Mouse (Mus musculus) effector memory CD4-positive, alpha-beta T cell, adult 7 months (primary cell): Measurements from ENCODE around the gene Pld4. TPM values are rescaled to one million over a fixed set of nuclear protein-coding genes. Genes with fewer than 3 reads are reported as not detected.

Source experiments
- polyA plus RNA-seq: library from polyadenylated mRNA; unstranded; fragments of 100-300 nt; shearing (Covaris generic); gene quantifications from one replicate; pipeline ENCODE4 v1.2.1, GENCODE M21; 2017

Gene Pld4
- 0.68 TPM for polyA plus RNA-seq

DNA sequence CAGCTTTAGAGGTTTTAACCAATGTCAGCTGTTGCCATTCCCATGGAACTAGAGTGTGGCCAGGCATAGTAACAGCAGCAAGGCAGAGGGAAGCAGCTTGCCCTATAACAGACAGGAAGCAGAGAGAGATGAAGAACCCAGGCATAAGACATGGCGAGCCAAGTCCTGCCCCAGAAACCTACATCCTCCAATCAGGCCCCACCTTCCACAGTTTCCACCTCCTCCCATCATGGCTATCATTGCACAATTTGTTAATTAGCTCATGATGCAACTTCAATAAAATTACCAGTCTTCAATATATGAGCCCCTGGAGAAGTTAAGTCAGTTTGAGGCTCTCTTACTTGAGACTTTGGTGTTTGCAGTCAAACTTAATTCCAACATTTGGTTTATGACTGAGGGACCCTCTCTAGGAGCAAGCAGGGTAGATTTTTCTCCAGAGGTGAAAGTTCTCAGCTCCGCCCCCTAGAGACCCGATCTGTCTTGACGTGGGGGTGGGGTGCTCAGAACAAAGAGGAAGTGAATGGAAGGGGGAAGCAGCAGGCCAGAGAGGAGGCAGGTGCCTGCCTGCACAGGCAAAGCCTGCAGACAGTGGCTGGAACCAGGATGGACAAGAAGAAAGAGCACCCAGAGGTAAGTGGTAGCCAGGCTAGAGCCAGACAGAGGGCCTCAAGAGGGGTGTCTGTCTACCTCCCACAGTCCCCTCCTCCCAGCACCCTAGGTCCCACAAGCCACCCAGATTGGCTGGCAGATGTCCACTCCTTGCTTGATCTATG is at the start of gene Pld4:
Gene Pld4 (plus strand): TSS at position 502 of the 773 bp plus-strand sequence.

DNA sequence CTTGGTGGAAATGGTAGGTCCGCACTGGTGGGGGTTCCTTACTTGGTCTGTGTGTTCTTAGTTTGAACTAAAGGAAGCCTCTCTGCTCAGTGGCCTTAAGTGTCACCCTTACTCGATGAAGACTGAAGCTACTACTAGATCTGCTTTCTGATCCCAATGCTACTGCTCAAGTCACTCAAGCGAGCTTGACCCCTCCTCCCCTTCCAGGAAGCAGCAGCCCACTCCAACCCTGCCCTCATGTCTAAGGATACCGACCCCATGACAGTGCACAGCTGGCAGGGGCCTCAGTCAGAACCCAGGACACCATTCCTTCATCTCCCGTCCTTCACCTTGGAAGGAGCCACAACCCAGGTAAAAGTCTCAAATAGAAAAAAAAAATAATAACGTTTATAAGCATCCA is 40.2 kb upstream of the Pld4 start, which contains the start of gene Cep170b:
Gene Cep170b (plus strand): TSS at position 240 of the 400 bp plus-strand sequence.

DNA sequence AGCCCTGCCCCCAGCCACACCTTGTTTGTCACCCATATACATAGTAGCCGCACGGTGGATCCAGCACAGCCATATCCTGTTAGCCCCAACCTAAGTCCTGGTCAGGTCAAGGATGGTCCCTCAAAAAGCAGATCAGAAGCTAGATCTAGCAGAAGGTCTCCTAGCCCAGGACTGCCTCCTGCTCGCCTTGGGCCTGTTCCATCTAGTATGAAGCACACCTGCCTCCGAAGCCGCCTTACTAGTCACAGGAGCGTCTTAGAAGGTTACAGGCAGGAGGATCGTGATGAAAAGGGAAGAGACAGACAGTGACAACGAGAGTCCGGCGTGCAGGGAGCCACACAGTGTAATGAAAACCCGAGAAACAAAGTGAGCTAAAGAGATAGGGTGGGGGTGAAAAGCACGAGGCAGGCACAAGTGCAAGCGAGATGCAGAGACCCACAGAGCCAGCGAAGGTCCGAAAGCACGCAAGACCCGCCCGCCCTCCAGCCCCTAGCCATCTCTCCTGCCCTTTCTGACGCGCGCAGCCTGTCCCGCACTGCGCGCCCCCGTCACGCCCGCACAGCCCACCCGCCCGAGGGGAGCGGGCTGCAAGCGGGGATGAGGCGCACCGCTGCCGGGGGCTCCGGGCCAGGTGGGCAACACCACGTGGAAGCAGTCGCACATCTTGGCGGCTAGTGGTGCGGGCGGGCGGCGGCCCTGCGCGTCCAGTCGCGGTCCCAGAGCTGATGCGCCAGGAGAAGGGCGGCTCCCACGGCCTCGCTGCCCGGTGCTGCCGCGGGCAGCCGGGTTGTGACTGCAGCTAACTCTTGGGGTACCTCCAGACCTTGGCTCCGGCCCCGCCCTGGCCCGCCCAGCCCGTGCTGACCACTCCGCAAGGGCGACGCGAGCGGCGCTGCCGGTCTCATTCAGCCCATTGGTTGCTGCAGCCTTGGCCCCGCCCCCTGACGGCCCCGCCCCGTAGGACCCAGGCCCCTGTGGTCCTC is 41.7 kb downstream of the Pld4 start, which contains the start of gene Ahnak2:
Gene Ahnak2 (minus strand): TSS at position 794 of the 983 bp plus-strand sequence.

DNA sequence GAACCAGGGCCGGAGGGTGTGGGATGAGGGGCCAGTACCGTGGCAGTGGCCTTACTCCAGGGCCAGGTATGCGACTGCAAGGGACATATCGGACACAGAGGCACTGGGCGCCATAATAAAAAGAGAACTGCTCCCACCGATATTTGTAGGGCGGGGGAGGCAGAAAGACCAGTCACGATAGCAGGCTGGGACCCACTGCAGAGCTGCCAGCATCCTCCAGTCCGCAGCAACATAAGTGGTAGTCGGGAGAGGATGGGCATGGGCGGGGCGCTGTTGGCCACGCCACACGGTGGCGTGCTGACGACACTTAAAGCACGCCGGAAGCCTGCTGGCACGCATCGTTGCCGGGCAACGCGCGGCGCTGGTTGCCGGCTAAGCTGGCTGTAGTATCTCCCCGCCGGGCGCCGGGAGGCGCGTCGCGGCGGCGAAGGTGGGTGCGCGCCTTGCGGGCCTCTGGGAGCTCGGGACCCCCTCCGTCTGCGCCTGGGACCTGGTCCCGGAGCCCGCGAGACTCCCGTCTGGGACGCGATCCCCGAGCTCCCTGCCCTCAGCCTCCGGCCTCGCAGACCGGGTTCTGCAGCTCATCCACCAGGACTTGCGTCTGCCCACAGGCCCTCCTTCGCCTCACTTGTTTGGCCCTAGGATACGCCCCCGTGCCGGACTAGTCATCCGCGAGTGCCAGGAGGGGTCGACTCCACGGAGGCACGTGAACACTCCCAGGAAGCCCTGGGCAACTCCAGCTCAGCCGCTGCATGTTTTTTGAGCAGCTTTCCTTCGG is 48.3 kb downstream of the Pld4 start, which contains the start of gene Clba1:
Gene Clba1 (plus strand): TSS at position 351 of the 778 bp plus-strand sequence.

Other genes with a start within 250 kb of the Pld4 start
- gene Tmem179, start 243.9 kb upstream of the Pld4 start, polyA plus RNA-seq: 0.57 TPM
- gene Inf2, start 171.9 kb upstream of the Pld4 start, polyA plus RNA-seq: 61.0 TPM
- gene Adssl1, start 140.6 kb upstream of the Pld4 start, polyA plus RNA-seq: 1.7 TPM
- gene Siva1, start 116.0 kb upstream of the Pld4 start, polyA plus RNA-seq: 28.5 TPM
- gene Akt1, start 85.8 kb upstream of the Pld4 start, polyA plus RNA-seq: 133 TPM
- gene Zbtb42, start 81.8 kb upstream of the Pld4 start, polyA plus RNA-seq: 5.2 TPM
- gene Cep170b, start 40.2 kb upstream of the Pld4 start, polyA plus RNA-seq: 17.1 TPM
- gene Ahnak2, start 42.0 kb downstream of the Pld4 start, polyA plus RNA-seq: not detected
- 0.50 TPM for gene Clba1, start 48.3 kb downstream of the Pld4 start, polyA plus RNA-seq
- 37.7 TPM for gene Cdca4, start 68.8 kb downstream of the Pld4 start, polyA plus RNA-seq
- gene Gpr132, start 107.6 kb downstream of the Pld4 start, polyA plus RNA-seq: 286 TPM
- gene Jag2, start 169.1 kb downstream of the Pld4 start, polyA plus RNA-seq: 1.8 TPM
- 33.1 TPM for gene Nudt14, start 181.5 kb downstream of the Pld4 start, polyA plus RNA-seq
- gene Btbd6, start 215.8 kb downstream of the Pld4 start, polyA plus RNA-seq: 67.8 TPM
- 191 TPM for gene Brf1, start 240.0 kb downstream of the Pld4 start, polyA plus RNA-seq